Mouse (Mus musculus): ENCODE results near the gene Tfip11. TPM values are rescaled to one million over a fixed set of nuclear protein-coding genes. Genes with fewer than 3 reads are reported as not detected.

Gene Tfip11
- polyA plus RNA-seq, 1 experiment from 2014 or later, result 23.3 TPM

GRCm38 (mm10) chr5:112370236-112370813 lies 44.2 kb downstream of the Tfip11 start:
- Histone ChIP-seq H3K36me3 (peaks cover 32% of the 10 kb centered on the region), H3K4me3 (replicated peaks) (no peak overlapping the region), H3K27me3 (replicated peaks) (no peaks in the 10 kb centered on the region), H3K4me1 (no peaks in the 10 kb centered on the region), H3K27ac (no peak overlapping the region), H3K4me2 (no peak overlapping the region), H3K9me3 (no peaks in the 10 kb centered on the region), H3K9ac (no peak overlapping the region)
- no peak for ATAC-seq (ENCODE audit: insufficient read depth, low FRiP score, low read depth)
- 89% methylated on average over 12 of the region's 12 CpGs for WGBS

GRCm38 (mm10) chr5:112371933-112372332 lies 45.8 kb downstream of the Tfip11 start:
- no peaks in the 10 kb centered on the region for H3K4me1 ChIP-seq
- H3K36me3 ChIP-seq, result peaks cover 32% of the 10 kb centered on the region
- no peaks in the 10 kb centered on the region for H3K9me3 ChIP-seq
- no peak overlapping the region for H3K27ac ChIP-seq
- H3K4me3 ChIP-seq (replicated peaks), result no peak overlapping the region
- no peak overlapping the region for H3K9ac ChIP-seq
- no peaks in the 10 kb centered on the region for H3K27me3 ChIP-seq (replicated peaks)
- WGBS, result 75% methylated on average over 7 of the region's 7 CpGs
- no peak overlapping the region for H3K4me2 ChIP-seq
- ATAC-seq (ENCODE audit: insufficient read depth, low FRiP score, low read depth), result no peak

- no peak overlapping the region for H3K27ac ChIP-seq
- no peaks in the 10 kb centered on the region for H3K4me1 ChIP-seq
- no peaks in the 10 kb centered on the region for H3K27me3 ChIP-seq (replicated peaks)
- no peak overlapping the region for H3K9ac ChIP-seq
- whole genome bisulfite sequencing, result 81% methylated on average over 4 of the region's 4 CpGs
- no peak overlapping the region for H3K4me3 ChIP-seq (replicated peaks)
- peaks cover 26% of the 10 kb centered on the region for H3K36me3 ChIP-seq
- ATAC-seq (ENCODE audit: insufficient read depth, low FRiP score, low read depth), result no peak
- H3K9me3 ChIP-seq, result no peaks in the 10 kb centered on the region
- H3K4me2 ChIP-seq, result no peak overlapping the region
Measured at GRCm38 (mm10) chr5:112376111-112376510, 50.0 kb downstream of the Tfip11 start.

- WGBS, result 90% methylated on average over 1 of the region's 1 CpGs
- Histone ChIP-seq H3K27ac (no peak overlapping the region), H3K4me2 (no peak overlapping the region), H3K4me1 (peaks cover 5% of the 10 kb centered on the region; the same call in 1 of the 2 replicates), H3K36me3 (peaks cover 26% of the 10 kb centered on the region), H3K9me3 (no peaks in the 10 kb centered on the region), H3K27me3 (replicated peaks) (no peaks in the 10 kb centered on the region), H3K4me3 (replicated peaks) (no peak overlapping the region), H3K9ac (no peak overlapping the region)
- ATAC-seq (ENCODE audit: insufficient read depth, low FRiP score, low read depth), result no peak
Measured at GRCm38 (mm10) chr5:112377380-112377779, 51.2 kb downstream of the Tfip11 start.

- Histone ChIP-seq H3K9ac (no peak overlapping the region), H3K4me3 (replicated peaks) (no peak overlapping the region), H3K9me3 (no peaks in the 10 kb centered on the region), H3K27ac (no peak overlapping the region), H3K27me3 (replicated peaks) (no peaks in the 10 kb centered on the region), H3K4me2 (no peak overlapping the region), H3K4me1 (peaks cover 10% of the 10 kb centered on the region), H3K36me3 (peaks cover 26% of the 10 kb centered on the region)
- ATAC-seq (ENCODE audit: insufficient read depth, low FRiP score, low read depth), result no peak
- 74% methylated on average over 6 of the region's 6 CpGs for WGBS
Measured at GRCm38 (mm10) chr5:112378716-112379115, 52.6 kb downstream of the Tfip11 start.

- H3K4me2 ChIP-seq, result no peak overlapping the region
- H3K4me3 ChIP-seq (replicated peaks), result no peak overlapping the region
- no peak overlapping the region for H3K27ac ChIP-seq
- peaks cover 9% of the 10 kb centered on the region; the same call in 1 of the 2 replicates for H3K36me3 ChIP-seq
- no peaks in the 10 kb centered on the region for H3K9me3 ChIP-seq
- ATAC-seq (ENCODE audit: insufficient read depth, low FRiP score, low read depth), result no peak
- H3K9ac ChIP-seq, result no peak overlapping the region
- WGBS, result 78% methylated on average over 11 of the region's 11 CpGs
- H3K4me1 ChIP-seq, result peaks cover 10% of the 10 kb centered on the region
- no peaks in the 10 kb centered on the region for H3K27me3 ChIP-seq (replicated peaks)
Measured at GRCm38 (mm10) chr5:112381154-112381553, 55.0 kb downstream of the Tfip11 start.

GRCm38 (mm10) chr5:112382042-112382441 lies 55.9 kb downstream of the Tfip11 start:
- no peak overlapping the region for H3K4me2 ChIP-seq
- no peak overlapping the region; the same call in 1 of the 2 replicates for H3K27ac ChIP-seq
- ATAC-seq (ENCODE audit: insufficient read depth, low FRiP score, low read depth), result no peak
- 65% methylated on average over 9 of the region's 9 CpGs for WGBS
- H3K27me3 ChIP-seq (replicated peaks), result no peaks in the 10 kb centered on the region
- H3K36me3 ChIP-seq, result peaks cover 9% of the 10 kb centered on the region; the same call in 1 of the 2 replicates
- no peak overlapping the region for H3K4me3 ChIP-seq (replicated peaks)
- H3K4me1 ChIP-seq, result peaks cover 10% of the 10 kb centered on the region
- H3K9ac ChIP-seq, result no peak overlapping the region
- no peaks in the 10 kb centered on the region for H3K9me3 ChIP-seq

- no peak overlapping the region for H3K4me2 ChIP-seq
- peaks cover 5% of the 10 kb centered on the region; the same call in 1 of the 2 replicates for H3K36me3 ChIP-seq
- ATAC-seq (ENCODE audit: insufficient read depth, low FRiP score, low read depth), result no peak
- H3K27ac ChIP-seq, result peak overlapping the region; percentile 44; the same call in 1 of the 2 replicates
- H3K9me3 ChIP-seq, result no peaks in the 10 kb centered on the region
- H3K4me3 ChIP-seq (replicated peaks), result no peak overlapping the region
- WGBS, result 39% methylated on average over 17 of the region's 17 CpGs
- no peak overlapping the region for H3K9ac ChIP-seq
- no peaks in the 10 kb centered on the region for H3K27me3 ChIP-seq (replicated peaks)
- peaks cover 10% of the 10 kb centered on the region for H3K4me1 ChIP-seq
Measured at GRCm38 (mm10) chr5:112382641-112383330, 56.6 kb downstream of the Tfip11 start.

GRCm38 (mm10) chr5:112384805-112385472 lies 58.8 kb downstream of the Tfip11 start:
- no peak overlapping the region for H3K27ac ChIP-seq
- WGBS, result 87% methylated on average over 13 of the region's 13 CpGs
- H3K9ac ChIP-seq, result no peak overlapping the region
- H3K9me3 ChIP-seq, result no peaks in the 10 kb centered on the region
- no peaks in the 10 kb centered on the region for H3K27me3 ChIP-seq (replicated peaks)
- no peak overlapping the region for H3K4me3 ChIP-seq (replicated peaks)
- H3K36me3 ChIP-seq, result no peaks in the 10 kb centered on the region; the same call in 1 of the 2 replicates
- no peak for ATAC-seq (ENCODE audit: insufficient read depth, low FRiP score, low read depth)
- H3K4me2 ChIP-seq, result no peak overlapping the region
- H3K4me1 ChIP-seq, result peaks cover 10% of the 10 kb centered on the region

- Histone ChIP-seq H3K4me1 (peaks cover 10% of the 10 kb centered on the region), H3K9ac (no peak overlapping the region), H3K36me3 (no peaks in the 10 kb centered on the region), H3K27ac (no peak overlapping the region), H3K4me3 (replicated peaks) (no peak overlapping the region), H3K4me2 (no peak overlapping the region), H3K9me3 (no peaks in the 10 kb centered on the region), H3K27me3 (replicated peaks) (0 out of 2 replicates have a peak, but pooled peaks cover under 1% of the 10 kb centered on the region)
- ATAC-seq (ENCODE audit: insufficient read depth, low FRiP score, low read depth), result peak; percentile 45
- WGBS, result 77% methylated on average over 2 of the region's 2 CpGs
Measured at GRCm38 (mm10) chr5:112385973-112386372, 59.8 kb downstream of the Tfip11 start.

Measured in stomach, embryonic 15.5 days (tissue).